Mouse (Mus musculus) hindbrain, embryonic 14.5 days (tissue): Measurements from ENCODE around the gene Srsf7. TPM values are rescaled to one million over a fixed set of nuclear protein-coding genes. Genes with fewer than 3 reads are reported as not detected.

ENCODE experiments used
- ATAC-seq: fragments of 200-750 bp; cut with Nextera tagmentation; 2 replicates; pipeline ENCODE4 v1.8.0; 2017; ENCODE audit warnings: moderate number of reproducible peaks, mild to moderate bottlenecking, moderate TSS enrichment, moderate library complexity; ENCODE audit not compliant: low FRiP score
- DNase-seq: peaks from one replicate; pipeline ENCODE4 v3.0.0-alpha.2; 2015; ENCODE audit warnings: low spot score
- H3K27ac ChIP-seq: fragments of 300-500 bp; sonication (generic); 2 replicates; pipeline ENCODE4 v1.5.1; 2014; ENCODE audit warnings: mild to moderate bottlenecking, moderate library complexity
- H3K27me3 ChIP-seq: fragments of 300-500 bp; sonication (generic); 2 replicates; pipeline ENCODE4 v1.6.1; 2014; ENCODE audit warnings: mild to moderate bottlenecking, low read length, mixed read lengths; ENCODE audit not compliant: control insufficient read depth, insufficient read depth
- H3K36me3 ChIP-seq: fragments of 300-500 bp; sonication (generic); replicated peaks from 2 replicates; pipeline ENCODE4 v1.6.1; 2014; ENCODE audit not compliant: control insufficient read depth, insufficient read depth
- H3K4me1 ChIP-seq: fragments of 300-500 bp; sonication (generic); replicated peaks from 2 replicates; pipeline ENCODE4 v1.6.1; 2014; ENCODE audit warnings: antibody characterized with exemption, low read length, mixed read lengths; ENCODE audit not compliant: control insufficient read depth, insufficient read depth
- H3K4me2 ChIP-seq: fragments of 300-500 bp; sonication (generic); replicated peaks from 2 replicates; pipeline ENCODE4 v1.6.1; 2014; ENCODE audit warnings: mild to moderate bottlenecking, moderate library complexity
- H3K4me3 ChIP-seq: fragments of 300-500 bp; sonication (generic); replicated peaks from 2 replicates; pipeline ENCODE4 v1.5.1; 2014; ENCODE audit warnings: mild to moderate bottlenecking, low read length
- H3K9ac ChIP-seq: fragments of 300-500 bp; sonication (generic); 2 replicates; pipeline ENCODE4 v1.6.1; 2014
- H3K9me3 ChIP-seq: fragments of 300-500 bp; sonication (generic); 2 replicates; pipeline ENCODE4 v1.6.1; 2016; ENCODE audit warnings: low read length; ENCODE audit not compliant: control insufficient read depth
- WGBS: fragments of 180-500 bp; shearing (Covaris S2); extraction: QIAGEN DNeasy Blood & Tissue Kit; methylation state at CpG from one replicate; pipeline ENCODE4 v1.1.7; 2014; 5-methylcytosine and 5-hydroxymethylcytosine counted together
- polyA plus RNA-seq: library from polyadenylated mRNA; unstranded; fragments of >200 nt; fragmentation: Nextera tagmentation; extraction: Ambion mirVana; gene quantifications from 2 replicates; pipeline ENCODE4 v1.2.1, GENCODE M21; 2014

Srsf7 gene
- polyA plus RNA-seq, 1 experiment from 2014 or later: 389 TPM

DNA sequence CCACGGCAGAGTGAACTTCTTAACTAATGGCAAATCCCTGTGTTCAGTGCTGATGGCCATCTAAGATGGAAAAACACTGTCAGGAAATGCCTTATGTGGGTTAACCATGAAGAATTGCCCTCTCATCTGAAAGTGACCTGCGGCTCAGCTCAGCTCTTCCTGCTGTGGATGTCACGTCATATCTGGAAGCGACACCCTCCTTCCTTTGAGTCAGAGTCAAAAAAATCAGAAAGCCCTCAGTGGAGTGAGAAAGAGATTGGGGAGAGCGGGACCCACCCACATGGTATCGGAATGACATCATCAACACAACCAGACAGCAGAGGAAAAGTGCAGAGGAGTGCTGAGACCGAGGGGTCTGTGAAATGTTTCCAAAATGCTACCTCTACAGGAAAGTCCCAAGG is 39.3 kb downstream of the Srsf7 start:
- no peaks in the 10 kb centered on the region for H3K27me3 ChIP-seq

DNA sequence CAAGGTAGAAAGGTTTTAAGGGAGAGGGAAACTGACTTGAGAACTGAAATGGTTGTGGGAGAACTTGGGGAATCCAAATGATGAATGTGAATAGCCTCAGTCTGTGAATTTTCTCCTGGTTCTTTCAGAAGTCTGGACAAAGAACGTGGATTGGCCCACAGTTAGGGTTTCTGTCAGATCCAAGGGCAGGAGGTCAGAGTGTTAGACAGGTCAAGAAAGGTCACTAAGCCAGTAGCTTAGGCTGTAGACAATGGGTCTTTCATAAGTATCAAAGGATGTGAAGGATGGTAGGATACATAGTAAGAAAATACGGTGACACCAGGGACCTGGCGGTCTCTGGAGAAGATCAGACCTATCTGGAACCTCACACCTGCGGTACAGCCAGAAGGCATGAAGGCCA is 39.7 kb downstream of the Srsf7 start:
- Histone ChIP-seq H3K4me3 (no peak overlapping the region), H3K27ac (no peak overlapping the region), H3K4me1 (peaks cover 15% of the 10 kb centered on the region), H3K27me3 (no peaks in the 10 kb centered on the region), H3K36me3 (no peaks in the 10 kb centered on the region), H3K9me3 (no peaks in the 10 kb centered on the region), H3K9ac (no peak overlapping the region), H3K4me2 (no peak overlapping the region)
- 55% methylated on average over 4 of the region's 4 CpGs for WGBS
- no peak for ATAC-seq
- no peak for DNase-seq

More for the DNA sequence above, 39.3 kb downstream of the Srsf7 start:
- H3K4me1 ChIP-seq: peaks cover 15% of the 10 kb centered on the region
- H3K9ac ChIP-seq: no peak overlapping the region
- H3K4me2 ChIP-seq: peak overlapping the region; percentile 43
- peak; percentile 46 for ATAC-seq
- H3K27ac ChIP-seq: peak overlapping the region; percentile 82
- 51% methylated on average over 7 of the region's 7 CpGs for WGBS
- H3K36me3 ChIP-seq: no peaks in the 10 kb centered on the region
- H3K4me3 ChIP-seq: no peak overlapping the region
- no peaks in the 10 kb centered on the region for H3K9me3 ChIP-seq
- no peak for DNase-seq

DNA sequence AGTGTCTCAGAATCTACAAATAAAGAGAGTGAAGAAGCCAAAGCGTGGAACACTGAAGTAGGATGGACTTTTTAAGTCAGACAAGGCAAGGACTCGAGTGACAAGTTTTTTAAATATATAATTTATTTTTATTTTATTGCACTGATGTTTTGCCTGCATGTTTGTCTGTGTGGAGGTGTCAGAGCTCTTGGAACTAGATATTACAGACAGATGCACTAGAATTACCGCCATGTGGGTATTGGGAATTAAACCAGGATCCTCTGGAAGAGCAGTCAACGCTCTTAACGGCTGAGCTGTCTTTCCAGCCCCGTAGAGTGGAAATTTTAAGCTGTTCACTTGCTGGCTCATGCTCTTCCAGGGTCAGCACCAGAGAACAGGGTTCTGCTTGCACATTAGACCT is 40.8 kb downstream of the Srsf7 start:
- H3K27ac ChIP-seq: no peak overlapping the region
- no peaks in the 10 kb centered on the region for H3K9me3 ChIP-seq
- H3K4me3 ChIP-seq: no peak overlapping the region
- ATAC-seq (no peak), DNase-seq (no peak)
- no peaks in the 10 kb centered on the region for H3K27me3 ChIP-seq
- H3K9ac ChIP-seq: no peak overlapping the region
- peaks cover 15% of the 10 kb centered on the region for H3K4me1 ChIP-seq
- H3K4me2 ChIP-seq: no peak overlapping the region
- 87% methylated on average over 6 of the region's 6 CpGs for WGBS
- no peaks in the 10 kb centered on the region for H3K36me3 ChIP-seq

DNA sequence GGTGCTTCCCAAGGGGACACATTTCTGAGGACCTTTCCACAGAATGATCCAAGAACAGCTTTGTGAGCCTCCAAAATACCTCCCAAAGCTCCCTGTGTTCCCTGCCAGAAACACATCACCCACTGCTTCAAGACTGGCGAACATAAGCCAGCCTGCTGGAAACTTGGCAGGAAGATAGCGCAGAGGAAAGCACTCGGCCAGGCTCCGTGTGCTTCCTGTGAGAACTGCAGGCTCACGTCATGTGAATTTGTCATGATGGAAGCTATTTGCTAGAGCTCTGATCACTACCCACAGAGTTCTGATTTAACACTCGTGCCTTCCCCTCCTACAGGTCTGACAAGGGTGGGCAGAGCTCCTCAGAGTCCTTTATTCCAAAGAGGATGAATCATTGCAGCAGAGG is 41.4 kb downstream of the Srsf7 start:
- Histone ChIP-seq H3K9ac (no peak overlapping the region), H3K4me1 (peaks cover 15% of the 10 kb centered on the region), H3K4me3 (no peak overlapping the region), H3K9me3 (no peaks in the 10 kb centered on the region), H3K27ac (no peak overlapping the region), H3K27me3 (no peaks in the 10 kb centered on the region), H3K4me2 (no peak overlapping the region), H3K36me3 (no peaks in the 10 kb centered on the region)
- ATAC-seq: no peak
- 77% methylated on average over 6 of the region's 6 CpGs for WGBS
- peak; percentile 41 for DNase-seq

DNA sequence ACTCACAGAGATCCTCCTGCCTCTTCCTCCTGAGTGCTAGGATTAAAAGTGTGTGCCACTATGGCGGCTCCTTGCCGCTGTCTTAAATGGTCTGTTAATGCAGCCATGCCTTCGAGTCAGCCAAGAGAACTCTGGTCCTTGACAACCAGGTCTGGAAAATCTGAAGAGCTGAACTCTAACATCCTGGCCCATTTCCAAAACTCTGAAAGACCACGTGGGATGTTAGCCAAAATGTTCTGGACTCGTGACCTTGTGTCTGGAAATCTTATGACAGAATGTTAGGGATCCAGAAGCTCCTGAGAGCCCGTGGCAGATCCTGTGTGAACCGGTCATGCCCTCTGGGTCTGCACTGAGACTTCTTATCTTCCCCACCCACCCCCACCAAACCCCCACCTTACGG is 43.1 kb downstream of the Srsf7 start:
- H3K9ac ChIP-seq: no peak overlapping the region
- no peaks in the 10 kb centered on the region for H3K9me3 ChIP-seq
- H3K27ac ChIP-seq: no peak overlapping the region
- H3K36me3 ChIP-seq: no peaks in the 10 kb centered on the region
- no peak overlapping the region for H3K4me2 ChIP-seq
- no peak overlapping the region for H3K4me3 ChIP-seq
- no peaks in the 10 kb centered on the region for H3K27me3 ChIP-seq
- 88% methylated on average over 8 of the region's 8 CpGs for WGBS
- ATAC-seq (no peak), DNase-seq (no peak)
- H3K4me1 ChIP-seq: peaks cover 12% of the 10 kb centered on the region

DNA sequence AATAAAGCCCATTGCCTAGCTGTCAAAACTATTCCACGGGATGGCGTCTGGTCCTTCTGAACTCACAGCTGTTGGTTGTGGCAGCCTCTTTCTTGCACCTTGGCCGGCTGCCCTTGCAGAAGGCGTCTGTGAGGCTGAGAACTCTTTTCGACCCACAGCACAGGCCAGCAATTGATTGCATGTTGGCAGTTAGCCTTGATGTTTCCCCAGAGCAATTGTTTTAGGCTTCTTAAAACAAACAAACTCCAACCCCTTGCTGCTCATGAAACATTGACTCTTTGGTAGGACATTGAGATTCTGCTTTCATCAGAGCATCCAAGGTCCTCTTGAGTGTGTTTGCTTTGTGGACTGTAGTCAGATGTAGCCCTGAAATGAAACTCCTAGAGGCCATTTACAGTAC is 46.7 kb downstream of the Srsf7 start:
- Histone ChIP-seq H3K4me3 (no peak overlapping the region), H3K4me2 (no peak overlapping the region), H3K4me1 (no peaks in the 10 kb centered on the region), H3K27ac (no peak overlapping the region), H3K27me3 (no peaks in the 10 kb centered on the region), H3K9me3 (no peaks in the 10 kb centered on the region), H3K9ac (no peak overlapping the region), H3K36me3 (no peaks in the 10 kb centered on the region)
- peak; percentile 72 for DNase-seq
- WGBS: 47% methylated on average over 5 of the region's 5 CpGs
- ATAC-seq: peak; percentile 69; the same call in 1 of the 2 replicates

DNA sequence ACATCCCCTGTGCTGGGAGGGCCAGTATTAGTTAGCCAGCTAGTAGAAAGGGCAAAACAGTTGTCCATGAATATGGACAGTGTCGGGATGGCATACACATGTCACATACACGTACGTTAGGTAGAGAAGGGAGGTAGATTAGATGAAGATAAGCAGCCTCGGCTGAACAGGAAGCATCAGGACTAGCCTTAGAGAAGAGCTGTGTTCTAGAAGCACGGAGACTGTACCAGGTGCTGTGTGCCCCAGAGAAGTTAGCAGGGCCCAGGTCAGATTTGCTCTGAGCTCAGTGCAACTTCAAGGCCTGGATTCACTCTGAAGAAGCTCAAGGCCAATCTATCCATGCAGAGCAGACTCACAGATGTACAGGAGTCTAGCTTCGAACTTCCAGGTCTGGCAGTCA is 49.6 kb downstream of the Srsf7 start:
- Histone ChIP-seq H3K27me3 (no peaks in the 10 kb centered on the region), H3K9me3 (no peaks in the 10 kb centered on the region), H3K36me3 (no peaks in the 10 kb centered on the region), H3K4me2 (no peak overlapping the region), H3K4me3 (no peak overlapping the region), H3K9ac (no peak overlapping the region), H3K4me1 (no peaks in the 10 kb centered on the region), H3K27ac (no peak overlapping the region)
- WGBS: 94% methylated on average over 6 of the region's 6 CpGs
- no peak for ATAC-seq
- DNase-seq: no peak

DNA sequence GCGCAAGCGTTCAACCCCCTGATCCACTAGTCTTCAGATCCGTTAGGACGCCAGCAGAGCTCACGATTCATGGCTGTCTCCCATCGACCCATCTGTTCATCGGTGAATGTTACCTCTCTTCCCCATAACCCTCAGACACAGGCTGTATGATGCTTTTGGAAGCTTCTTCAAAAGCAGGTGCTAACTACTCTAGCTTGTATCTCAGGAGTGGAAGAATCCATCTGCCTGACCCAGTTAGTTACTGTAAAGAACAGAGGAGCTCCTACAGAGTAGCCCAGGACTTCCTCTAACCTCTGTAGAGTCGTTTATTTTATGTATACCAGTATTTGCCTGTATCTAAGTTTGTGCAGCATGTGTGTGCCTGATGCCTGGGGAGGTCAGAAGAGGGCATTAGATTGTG is 50.2 kb downstream of the Srsf7 start:
- no peaks in the 10 kb centered on the region for H3K36me3 ChIP-seq
- H3K9ac ChIP-seq: no peak overlapping the region
- no peaks in the 10 kb centered on the region for H3K27me3 ChIP-seq
- no peak for ATAC-seq
- no peak for DNase-seq
- no peaks in the 10 kb centered on the region for H3K4me1 ChIP-seq
- no peaks in the 10 kb centered on the region for H3K9me3 ChIP-seq
- H3K27ac ChIP-seq: no peak overlapping the region
- no peak overlapping the region for H3K4me2 ChIP-seq
- WGBS: 91% methylated on average over 8 of the region's 8 CpGs
- H3K4me3 ChIP-seq: no peak overlapping the region

DNA sequence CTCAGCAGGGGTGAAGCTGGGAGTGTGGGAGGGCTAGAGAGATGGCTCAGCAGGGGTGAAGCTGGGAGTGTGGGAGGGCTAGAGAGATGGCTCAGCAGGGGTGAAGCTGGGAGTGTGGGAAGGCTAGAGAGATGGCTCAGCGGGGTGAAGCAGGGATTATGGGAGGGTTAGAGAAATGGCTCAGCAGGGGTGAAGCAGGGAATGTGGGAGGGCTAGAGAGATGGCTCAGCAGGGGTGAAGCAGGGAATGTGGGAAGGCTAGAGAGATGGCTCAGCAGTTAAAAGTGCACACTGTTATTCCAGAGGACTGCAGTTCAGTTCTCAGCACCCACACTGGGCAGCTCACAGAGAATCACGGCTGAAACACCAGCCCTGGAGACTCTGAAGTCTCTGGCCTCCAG is 53.5 kb downstream of the Srsf7 start:
- no peaks in the 10 kb centered on the region for H3K27me3 ChIP-seq
- no peak for ATAC-seq
- H3K36me3 ChIP-seq: no peaks in the 10 kb centered on the region
- H3K4me2 ChIP-seq: no peak overlapping the region
- no peak overlapping the region for H3K27ac ChIP-seq
- peaks cover 2% of the 10 kb centered on the region; the same call in 1 of the 2 replicates for H3K4me1 ChIP-seq
- no peak overlapping the region for H3K4me3 ChIP-seq
- WGBS: 76% methylated on average over 2 of the region's 2 CpGs
- no peak for DNase-seq
- H3K9ac ChIP-seq: no peak overlapping the region
- H3K9me3 ChIP-seq: no peaks in the 10 kb centered on the region
